ENCODE assay signal across 12 mouse cellular contexts in the genomic region with DNA sequence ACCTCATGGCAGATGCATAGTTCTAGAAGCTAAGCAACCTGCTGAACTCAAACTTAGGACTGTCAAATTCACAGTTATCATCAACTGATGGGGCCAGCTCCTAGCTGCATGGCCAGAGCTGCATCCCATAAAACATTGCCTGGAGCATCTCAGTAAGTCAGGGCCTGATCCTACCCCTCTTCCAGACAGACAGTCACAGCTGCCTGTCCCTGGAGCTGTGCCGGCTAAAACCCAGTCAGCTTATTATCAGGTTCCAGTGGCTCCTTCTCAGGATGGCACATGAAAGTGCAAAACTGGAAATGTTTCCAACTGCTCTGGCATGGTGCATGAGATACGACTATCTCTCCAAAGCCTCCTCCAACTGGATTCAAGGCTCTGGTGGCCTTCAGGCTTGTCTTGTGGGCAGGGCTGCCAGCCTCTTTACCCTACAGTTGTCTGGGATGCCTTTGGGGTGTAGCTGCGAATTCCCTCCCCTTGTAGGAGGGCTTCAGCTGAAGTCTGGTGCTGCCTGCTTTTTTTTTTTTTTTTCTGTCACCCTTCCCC. TPM values are rescaled to one million over a fixed set of nuclear protein-coding genes. Genes with fewer than 3 reads are reported as not detected.
"Had no signal": no experiment of that assay in that cellular context is flagged by ENCODE, and none has a peak within 500 bp of the region (broad histone marks: within the 10 kb centered on the region; RNA-seq: fewer than 3 reads in every experiment).

No protein-coding gene starts in this region.

- DNase-seq: kidney, adult 18-20 months; kidney, postnatal 10 days; kidney, postnatal 4 days; liver; liver, embryonic 13.5 days; liver, postnatal 0 days; right cerebral cortex, postnatal 14 days; thymus, postnatal 4 days had no signal

- H3K27ac ChIP-seq: left cerebral cortex, adult 2 months; liver, embryonic 13.5 days; midbrain, embryonic 12.5 days; stomach, embryonic 15.5 days had no signal

- H3K4me3 ChIP-seq: left cerebral cortex, adult 2 months; liver, embryonic 13.5 days; midbrain, embryonic 12.5 days; stomach, embryonic 15.5 days had no signal

RNA-seq across cellular contexts. Expression of a gene that starts 15.3 kb away (rescaled TPM):
- total RNA-seq: megakaryocyte-erythroid progenitor cell, adult 5-6 weeks had no signal
